Mouse (Mus musculus) liver, adult (tissue): Measurements from ENCODE around the gene Il10rb.

ENCODE experiments used
- GATA4 ChIP-seq: IDR thresholded peaks from 2 replicates; pipeline ENCODE4 v1.6.1; 2014; ENCODE audit warnings: mild to moderate bottlenecking, low read length; ENCODE audit not compliant: insufficient replicate concordance

Il10rb gene

GRCm38 (mm10) chr16:91405640-91406584 lies at the start of gene Il10rb:
Gene Il10rb (plus strand): TSS chr16:91406164.
- TF ChIP-seq GATA4 = no peak; the same call in 1 of the 2 replicates

- no peak for TF ChIP-seq GATA4
These were observed 49.0 kb upstream of the Il10rb start for GRCm38 (mm10) chr16:91356760-91357525.

DNA sequence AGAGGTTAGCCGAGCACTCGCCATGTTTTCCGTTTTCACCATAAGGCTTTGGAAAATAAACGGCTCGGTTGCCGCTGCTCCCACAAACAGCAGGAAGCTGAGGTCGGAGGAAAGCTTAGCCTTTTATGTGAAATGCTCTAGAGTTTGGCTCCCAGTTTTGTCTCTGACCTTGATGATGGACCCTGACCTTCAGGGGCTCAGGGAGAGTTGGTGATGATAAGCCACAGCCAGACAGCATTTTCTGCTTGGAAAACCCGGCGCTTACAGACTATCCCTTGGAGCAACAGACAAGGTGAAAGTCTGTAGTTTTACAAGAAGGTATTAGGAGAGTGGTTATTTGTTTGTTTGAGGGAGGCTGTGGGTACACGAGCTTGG lies 48.5 kb upstream of the Il10rb start:
- no peak for TF ChIP-seq GATA4

GRCm38 (mm10) chr16:91358555-91358954 lies 47.4 kb upstream of the Il10rb start:
- no peak for TF ChIP-seq GATA4

DNA sequence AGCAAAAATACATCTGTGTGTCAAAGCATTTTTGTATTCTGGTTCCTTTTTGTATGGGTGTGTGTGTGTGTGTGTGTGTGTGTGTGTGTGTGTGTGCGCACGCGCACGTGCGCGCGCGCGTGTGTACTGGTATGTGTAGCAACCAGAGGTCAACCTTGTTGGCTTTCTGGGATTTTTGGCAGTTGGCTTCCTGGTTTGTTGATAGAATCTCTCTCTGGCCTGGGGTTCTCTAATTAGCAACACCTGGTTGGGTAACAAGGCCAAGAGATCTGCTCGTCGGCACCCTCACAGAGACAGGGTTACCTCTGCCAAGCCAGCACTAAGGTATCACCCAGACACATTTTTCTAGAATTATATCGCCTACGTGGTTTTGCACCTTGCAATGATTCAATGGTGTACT lies 46.4 kb upstream of the Il10rb start:
- TF ChIP-seq GATA4 = no peak

- no peak for TF ChIP-seq GATA4
These were observed 45.8 kb upstream of the Il10rb start for GRCm38 (mm10) chr16:91360162-91360561.

DNA sequence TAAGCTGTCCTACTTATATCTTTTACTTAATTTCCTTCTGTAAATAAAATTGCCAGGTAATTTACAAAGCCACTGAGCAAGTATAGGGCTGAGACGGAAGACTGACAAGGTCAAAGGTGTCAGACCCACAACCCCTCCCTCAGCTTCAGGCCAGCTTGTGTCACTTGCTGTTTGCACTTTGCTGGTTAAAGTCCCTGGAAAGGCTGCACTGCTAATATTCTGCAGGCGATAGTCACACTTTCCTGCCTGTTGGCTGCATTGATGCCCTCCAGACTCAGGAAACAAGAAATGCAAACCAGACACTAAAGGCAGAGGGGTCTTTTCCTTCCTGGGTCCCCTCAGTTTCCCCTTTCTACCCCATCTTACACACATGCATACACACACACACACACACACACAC lies 44.0 kb upstream of the Il10rb start:
- TF ChIP-seq GATA4 = no peak

GRCm38 (mm10) chr16:91362616-91363272 lies 43.2 kb upstream of the Il10rb start:
- TF ChIP-seq GATA4 = no peak

DNA sequence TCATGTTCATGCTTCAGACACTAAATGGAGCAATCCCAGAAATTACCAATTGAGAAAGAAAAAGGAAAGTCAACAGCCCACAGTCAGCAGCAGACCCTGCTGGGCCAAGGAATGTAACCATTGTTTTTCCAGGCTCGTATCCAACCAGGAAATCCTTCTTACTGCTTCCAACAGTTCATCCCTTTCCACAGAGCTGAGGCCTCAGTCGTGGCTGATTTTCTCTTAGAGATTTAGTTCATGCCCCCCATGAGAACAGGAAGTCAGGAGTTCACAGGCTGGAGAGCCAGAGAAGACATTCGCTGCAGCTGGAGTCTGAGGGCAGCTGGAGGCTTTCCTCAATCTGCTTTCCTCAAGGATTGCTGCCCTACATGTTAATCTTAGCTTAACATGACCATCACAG lies 42.5 kb upstream of the Il10rb start:
- TF ChIP-seq GATA4 = peak; percentile 76; the same call in 1 of the 2 replicates

GRCm38 (mm10) chr16:91366567-91366966 lies 39.4 kb upstream of the Il10rb start:
- no peak for TF ChIP-seq GATA4

- TF ChIP-seq GATA4 = no peak
These were observed 38.9 kb upstream of the Il10rb start for GRCm38 (mm10) chr16:91367066-91367465.

DNA sequence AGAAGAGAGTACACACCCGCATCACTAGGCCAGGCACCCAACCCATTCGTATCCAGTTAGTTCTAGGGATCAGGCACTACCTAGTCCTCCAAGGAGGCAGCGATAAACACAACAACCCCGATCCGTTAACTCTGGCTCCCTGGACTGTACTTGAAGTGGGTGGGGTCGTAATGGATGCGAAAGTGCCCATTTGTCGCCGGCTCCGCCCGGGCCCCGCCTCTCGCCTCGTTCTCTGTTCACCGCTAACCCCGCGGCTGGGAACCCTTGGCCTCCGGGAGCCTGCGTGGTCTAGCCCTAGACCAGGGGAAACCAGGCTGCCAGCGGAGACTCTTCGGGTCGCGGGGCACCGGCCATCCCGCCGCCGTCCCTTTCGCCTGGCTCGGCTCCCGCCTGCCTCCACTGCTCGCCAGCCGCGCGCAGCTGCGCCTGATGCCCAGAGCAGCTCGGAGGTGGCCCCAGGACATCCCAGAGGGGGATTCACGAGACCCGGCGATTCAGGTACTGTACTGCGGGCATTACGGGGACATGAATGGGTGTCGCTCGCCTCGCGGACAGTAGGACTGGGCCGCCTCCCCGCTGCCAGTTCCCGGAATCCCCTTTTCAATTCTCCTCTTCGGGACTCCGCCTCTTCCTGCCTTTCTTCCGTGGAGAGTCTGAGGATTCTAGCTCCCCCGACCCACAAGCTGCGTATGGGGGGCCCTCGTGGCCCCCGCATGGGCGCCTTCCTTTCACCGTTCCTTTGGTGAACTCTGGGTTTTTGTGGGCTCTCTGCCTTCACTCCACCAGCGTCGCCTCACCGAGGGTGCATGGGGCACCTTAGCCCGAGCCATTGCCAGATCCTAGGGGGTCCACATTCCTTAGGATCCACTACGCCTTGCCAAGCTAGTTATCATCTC lies 33.1 kb upstream of the Il10rb start, which contains the start of gene Ifnar2:
Ifnar2 (plus strand) TSS at position 207 of the 896 bp plus-strand sequence.
- TF ChIP-seq GATA4 = no peak; the same call in 1 of the 2 replicates

DNA sequence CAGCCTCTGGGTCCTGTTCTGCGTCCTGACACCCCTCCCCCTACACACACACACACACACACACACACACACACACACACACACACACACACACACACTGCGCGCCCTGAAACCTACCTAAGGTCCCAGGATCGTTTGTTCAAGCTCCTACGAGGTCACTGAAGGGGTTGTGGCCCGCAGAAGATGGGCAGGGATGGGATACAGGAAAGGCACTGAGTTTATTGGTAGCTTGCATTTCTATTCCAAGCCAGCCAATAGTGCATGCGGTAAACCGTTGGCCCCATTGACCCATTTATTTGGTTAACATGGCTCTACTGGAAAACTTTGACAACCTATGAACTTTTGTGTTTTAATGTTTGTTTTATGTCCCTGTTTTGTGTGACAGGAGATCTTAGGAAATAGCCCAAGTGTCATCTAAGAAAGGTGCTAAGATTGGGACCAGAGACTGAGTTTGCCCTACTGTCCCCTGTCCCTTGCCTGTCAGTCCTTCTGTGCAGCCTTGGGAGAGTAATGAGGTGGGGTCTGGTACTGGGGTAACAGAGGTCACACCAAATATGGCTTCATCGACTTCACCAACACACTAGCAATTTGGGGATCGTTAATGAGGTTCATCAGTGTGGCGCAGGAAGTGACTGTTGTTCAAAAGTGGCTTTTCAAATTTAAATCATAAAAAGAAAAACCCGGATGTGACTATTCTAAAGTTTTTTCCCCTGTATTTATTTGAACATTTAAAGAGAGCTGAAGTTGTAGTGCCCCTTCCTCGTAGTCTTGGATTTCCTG lies 32.3 kb upstream of the Il10rb start:
- TF ChIP-seq GATA4 = no peak

GRCm38 (mm10) chr16:91374253-91374634 lies 31.7 kb upstream of the Il10rb start:
- TF ChIP-seq GATA4 = no peak
